Mouse (Mus musculus) MEL-GATA-1-ER (cell line): ENCODE results near the gene Foxl2.

Source experiments
- DNase-seq: peaks from one replicate; pipeline ENCODE4 v3.0.0-alpha.2; 2012; ENCODE audit warnings: low read depth; ENCODE audit errors: extremely low read depth

The Foxl2 gene

GRCm38 (mm10) chr9:98961591-98962477 lies 6.7 kb downstream of the Foxl2 start:
- DNase-seq: no peak

- DNase-seq: no peak
Observed at GRCm38 (mm10) chr9:98962478-98963142, 7.5 kb downstream of the Foxl2 start.

GRCm38 (mm10) chr9:98963661-98964060 lies 8.6 kb downstream of the Foxl2 start:
- no peak for DNase-seq

GRCm38 (mm10) chr9:98965084-98965483 lies 10.0 kb downstream of the Foxl2 start:
- no peak for DNase-seq

GRCm38 (mm10) chr9:98973101-98973521 lies 18.0 kb downstream of the Foxl2 start:
- DNase-seq: no peak

GRCm38 (mm10) chr9:98973561-98973960 lies 18.5 kb downstream of the Foxl2 start:
- no peak for DNase-seq

GRCm38 (mm10) chr9:98974898-98975297 lies 19.8 kb downstream of the Foxl2 start:
- no peak for DNase-seq

GRCm38 (mm10) chr9:98976081-98976480 lies 21.0 kb downstream of the Foxl2 start:
- no peak for DNase-seq

- DNase-seq: no peak
Observed at GRCm38 (mm10) chr9:98976520-98976919, 21.4 kb downstream of the Foxl2 start.

GRCm38 (mm10) chr9:98979431-98980416 lies 24.6 kb downstream of the Foxl2 start:
- peak; percentile 71 for DNase-seq

- DNase-seq: peak; percentile 81
Observed at GRCm38 (mm10) chr9:98985800-98986475, 30.9 kb downstream of the Foxl2 start, which contains the start of gene Faim. Faim (plus strand) TSS chr9:98986373.

GRCm38 (mm10) chr9:98986476-98987096 lies 31.5 kb downstream of the Foxl2 start:
- peak; percentile 29 for DNase-seq

- peak; percentile 11 for DNase-seq
Observed at GRCm38 (mm10) chr9:98987131-98987530, 32.0 kb downstream of the Foxl2 start.

GRCm38 (mm10) chr9:98994103-98994502 lies 39.0 kb downstream of the Foxl2 start:
- no peak for DNase-seq

GRCm38 (mm10) chr9:98999881-99000339 lies 44.8 kb downstream of the Foxl2 start:
- peak; percentile 50 for DNase-seq

GRCm38 (mm10) chr9:99001326-99001725 lies 46.2 kb downstream of the Foxl2 start:
- DNase-seq: no peak
